Mouse (Mus musculus) G1E (cell line): ENCODE results near the gene Arid5b. TPM values are rescaled to one million over a fixed set of nuclear protein-coding genes. Genes with fewer than 3 reads are reported as not detected.

ENCODE experiments used
- ATAC-seq: 2 replicates; pipeline ENCODE4 v1.8.0; 2016; ENCODE audit warnings: mild to moderate bottlenecking; ENCODE audit not compliant: insufficient number of reproducible peaks, poor library complexity, low FRiP score, severe bottlenecking; ENCODE audit errors: extremely low read depth
- DNase-seq: peaks from one replicate; pipeline ENCODE4 v3.0.0; 2012; ENCODE audit warnings: low spot score
- H3K27me3 ChIP-seq: 2 replicates; pipeline ENCODE4 v1.6.1; 2012; ENCODE audit warnings: mild to moderate bottlenecking, low read length, inconsistent platforms; ENCODE audit not compliant: insufficient read depth
- H3K36me3 ChIP-seq: replicated peaks from 2 replicates; pipeline ENCODE3; 2012; ENCODE audit warnings: mild to moderate bottlenecking, inconsistent platforms
- H3K4me1 ChIP-seq: 2 replicates; pipeline ENCODE4 v1.6.1; 2012; ENCODE audit warnings: low read depth, low read length, inconsistent platforms, mixed read lengths; ENCODE audit not compliant: insufficient read depth
- H3K4me3 ChIP-seq: 2 replicates; pipeline ENCODE4 v1.5.1; 2012; ENCODE audit warnings: low read depth, mild to moderate bottlenecking, inconsistent platforms, low read length, moderate library complexity, mixed read lengths
- H3K9me3 ChIP-seq: replicated peaks from 2 replicates; pipeline ENCODE4 v1.6.1; 2012; ENCODE audit warnings: inconsistent platforms
- CTCF ChIP-seq: IDR thresholded peaks from 2 replicates; pipeline ENCODE4 v1.5.1; 2012; ENCODE audit warnings: low read depth, low read length, inconsistent platforms, mixed read lengths
- GATA1 ChIP-seq: IDR thresholded peaks from 2 replicates; pipeline ENCODE4 v1.6.1; 2012; ENCODE audit warnings: borderline replicate concordance, low read length, inconsistent platforms, mixed read lengths
- GATA2 ChIP-seq: IDR thresholded peaks from 2 replicates; pipeline ENCODE4 v1.6.1; 2012; ENCODE audit warnings: low read depth, low read length, inconsistent platforms, borderline replicate concordance
- POLR2AphosphoS5 ChIP-seq: IDR thresholded peaks from 2 replicates; pipeline ENCODE4 v1.6.1; 2012; ENCODE audit warnings: low read depth, low read length, inconsistent platforms; ENCODE audit not compliant: insufficient replicate concordance
- TAL1 ChIP-seq: conservative IDR thresholded peaks from 2 replicates; pipeline ENCODE4 v1.6.1; 2012; ENCODE audit warnings: low read depth, low read length, inconsistent platforms, mixed read lengths
- polyA plus RNA-seq: library from polyadenylated mRNA; stranded (reverse); fragments of >175 nt; gene quantifications from 2 replicates; pipeline ENCODE4 v1.2.3, GENCODE M21; 2012
- total RNA-seq, 2 experiments: library from RNA; stranded (forward) in 1 of 2; stranded (reverse) in 1 of 2; fragments of 200-1000 nt in 1 of 2; fragments of >200 nt in 1 of 2; fragmentation: Nextera tagmentation in 1 of 2; gene quantifications; 2 replicates each; pipeline ENCODE4 v1.2.3; 2014 to 2017

Arid5b gene
- total and polyA plus RNA-seq, 3 experiments: 0.16 TPM; not detected in 2

DNA sequence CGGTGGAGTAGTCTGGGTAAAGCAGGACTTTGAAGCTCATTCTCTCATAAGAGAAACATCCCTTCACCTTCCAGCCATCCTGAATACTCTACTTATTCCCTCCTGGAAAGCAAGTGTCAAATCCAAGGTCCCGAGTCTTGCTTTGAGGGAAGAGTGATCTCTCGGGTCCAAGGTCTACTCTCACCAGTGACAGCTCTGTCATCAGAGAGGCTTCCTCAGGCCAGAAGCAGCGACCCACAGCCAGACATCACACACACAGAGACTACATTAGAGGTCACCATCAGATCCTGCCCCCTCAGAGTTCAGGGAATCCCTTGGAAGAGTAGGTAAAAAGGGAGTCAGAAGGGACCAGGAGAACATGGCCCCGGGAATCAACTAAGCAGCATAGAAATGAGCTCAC, 140.4 kb downstream of the Arid5b start:
- H3K27me3 ChIP-seq: no peaks in the 10 kb centered on the region
- no peaks in the 10 kb centered on the region for H3K36me3 ChIP-seq
- ATAC-seq: no peak
- H3K4me1 ChIP-seq: no peaks in the 10 kb centered on the region
- peaks cover 41% of the 10 kb centered on the region for H3K9me3 ChIP-seq
- TF ChIP-seq CTCF (no peak), TAL1 (no peak)
- no peak overlapping the region for H3K4me3 ChIP-seq
- DNase-seq: no peak

DNA sequence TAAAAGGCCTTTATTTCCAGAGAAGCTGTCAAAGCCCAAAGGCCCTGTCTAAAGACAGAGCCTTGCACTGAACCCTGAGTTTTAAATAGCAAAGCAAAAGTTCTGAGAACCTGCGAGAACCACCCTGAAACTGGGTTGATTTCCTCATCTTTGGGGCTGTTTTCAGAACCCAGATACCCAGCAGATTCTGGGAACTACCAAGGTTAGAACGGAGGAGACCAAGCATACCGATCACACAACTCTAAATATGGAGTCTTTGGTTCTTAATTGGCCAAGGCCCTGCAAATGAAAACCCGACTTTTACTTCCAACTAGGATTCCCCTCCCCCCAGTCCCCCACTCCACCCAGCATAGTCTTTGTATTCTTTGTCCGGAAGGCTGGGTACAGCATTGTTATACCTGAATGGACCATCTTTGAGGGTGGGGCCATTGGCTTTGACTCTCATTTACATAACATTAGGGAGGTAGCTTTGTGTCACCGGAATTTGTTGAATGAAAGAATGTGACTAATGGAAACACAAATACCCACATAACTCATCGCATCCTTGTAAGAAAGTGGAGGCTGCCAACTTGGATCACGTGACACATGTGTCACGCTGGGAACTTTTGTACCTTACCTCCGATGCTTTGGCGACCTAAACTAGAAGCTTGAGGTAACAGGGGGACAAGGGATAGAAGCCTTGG, 141.2 kb downstream of the Arid5b start:
- Histone ChIP-seq H3K9me3 (peaks cover 44% of the 10 kb centered on the region), H3K27me3 (no peaks in the 10 kb centered on the region), H3K36me3 (no peaks in the 10 kb centered on the region), H3K4me1 (no peaks in the 10 kb centered on the region), H3K4me3 (no peak overlapping the region)
- no peak for DNase-seq
- TF ChIP-seq TAL1: no peak
- no peak for TF ChIP-seq GATA1
- TF ChIP-seq GATA2: no peak
- TF ChIP-seq CTCF: no peak
- no peak for TF ChIP-seq POLR2AphosphoS5
- ATAC-seq: no peak

DNA sequence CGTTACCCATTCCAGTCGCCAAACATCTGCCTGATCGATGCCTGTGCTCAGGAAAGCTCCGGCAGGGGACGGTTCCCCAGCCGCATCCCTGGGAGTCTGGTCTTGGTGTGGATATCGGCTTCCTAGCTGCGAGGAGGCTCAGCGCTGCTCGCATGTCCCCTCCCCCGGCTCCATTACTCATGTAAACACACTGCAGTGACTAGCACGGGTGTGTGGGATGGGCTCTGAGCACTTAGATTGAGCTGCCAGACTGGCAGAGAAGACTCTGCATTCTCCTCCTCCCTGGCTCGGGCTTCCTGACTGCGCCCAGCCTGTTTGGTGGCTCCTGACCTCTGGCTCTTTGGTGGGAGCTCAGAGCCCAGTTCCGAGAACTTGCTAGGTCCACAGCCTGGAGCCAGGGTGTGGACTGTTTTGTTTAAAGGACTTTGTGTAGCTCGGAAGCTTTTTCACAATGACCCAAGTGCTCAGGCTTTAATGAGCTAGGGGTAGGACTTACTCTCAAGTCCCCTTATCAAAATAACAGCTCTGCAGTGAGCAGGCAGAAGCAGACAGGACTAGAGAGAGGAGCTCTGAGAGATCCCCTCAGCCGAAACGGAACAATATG, 142.0 kb downstream of the Arid5b start:
- Histone ChIP-seq H3K4me1 (no peaks in the 10 kb centered on the region), H3K36me3 (no peaks in the 10 kb centered on the region), H3K4me3 (no peak overlapping the region), H3K9me3 (peaks cover 45% of the 10 kb centered on the region), H3K27me3 (no peaks in the 10 kb centered on the region)
- no peak for DNase-seq
- TF ChIP-seq TAL1 (no peak), POLR2AphosphoS5 (no peak), CTCF (no peak)
- ATAC-seq: no peak

DNA sequence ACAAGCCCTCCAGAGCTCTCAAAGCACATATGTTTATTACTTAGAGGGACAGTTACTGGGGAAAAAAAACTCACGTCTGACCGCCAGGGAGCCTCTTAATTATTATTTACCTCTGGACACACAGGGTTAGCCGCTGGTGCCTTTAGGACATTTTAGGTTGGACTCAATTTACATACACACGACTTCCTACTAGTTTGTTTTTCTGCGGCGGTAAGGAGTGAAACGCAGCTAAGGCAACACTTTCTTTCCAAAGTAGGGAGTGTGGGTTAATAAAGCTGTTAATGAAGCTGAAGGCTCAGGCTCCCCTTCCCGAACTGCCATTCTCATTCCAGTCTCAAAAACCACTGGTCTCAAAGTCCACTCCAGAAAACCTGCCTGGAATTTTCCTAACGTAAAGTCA, 142.5 kb downstream of the Arid5b start:
- Histone ChIP-seq H3K27me3 (no peaks in the 10 kb centered on the region), H3K9me3 (peaks cover 50% of the 10 kb centered on the region), H3K4me3 (no peak overlapping the region), H3K4me1 (no peaks in the 10 kb centered on the region), H3K36me3 (no peaks in the 10 kb centered on the region)
- DNase-seq (no peak), ATAC-seq (no peak)
- no peak for TF ChIP-seq TAL1

DNA sequence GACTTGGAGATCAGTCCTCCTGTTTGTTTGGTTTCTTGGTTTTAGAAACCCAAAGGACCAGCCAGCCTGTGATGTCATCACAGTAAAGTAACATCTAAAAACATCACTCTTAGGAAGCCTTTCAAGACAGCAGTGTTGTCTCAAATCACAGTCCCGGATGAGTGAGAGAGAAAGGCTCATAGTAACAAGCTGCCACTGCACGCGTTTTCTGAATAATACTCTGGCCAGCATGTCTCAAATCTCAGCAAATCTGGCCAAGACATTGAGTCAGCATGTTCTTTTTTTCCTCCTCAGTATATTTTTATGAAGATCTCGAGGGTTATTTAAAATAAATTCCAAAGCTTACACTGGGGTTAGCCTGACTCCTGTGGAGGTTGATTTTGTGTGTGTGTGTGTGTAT, 143.1 kb downstream of the Arid5b start:
- peaks cover 55% of the 10 kb centered on the region for H3K9me3 ChIP-seq
- no peak overlapping the region for H3K4me3 ChIP-seq
- no peaks in the 10 kb centered on the region for H3K27me3 ChIP-seq
- DNase-seq: no peak
- TF ChIP-seq TAL1: no peak
- TF ChIP-seq GATA1: no peak
- TF ChIP-seq CTCF: no peak
- no peak for TF ChIP-seq POLR2AphosphoS5
- TF ChIP-seq GATA2: no peak
- H3K36me3 ChIP-seq: no peaks in the 10 kb centered on the region
- ATAC-seq: no peak
- H3K4me1 ChIP-seq: no peaks in the 10 kb centered on the region

DNA sequence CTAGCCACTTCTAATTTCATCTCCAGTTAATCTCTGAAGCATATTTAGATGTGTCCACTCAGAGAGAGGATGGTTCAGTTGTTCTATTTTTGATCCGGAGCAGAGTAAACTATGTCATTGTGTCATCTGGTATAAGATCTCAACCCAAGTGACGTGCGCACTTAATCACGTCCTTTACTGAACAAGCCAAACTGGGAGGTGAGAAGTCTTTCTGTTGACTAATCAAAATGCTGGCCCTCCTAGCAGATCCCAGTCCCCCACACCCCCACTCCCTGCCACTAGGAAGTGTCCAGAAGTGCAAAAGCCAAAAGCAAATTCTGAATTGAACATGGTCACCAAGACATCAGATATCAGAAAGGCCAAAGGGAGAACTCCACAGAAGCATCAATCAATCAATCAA, 144.0 kb downstream of the Arid5b start:
- TF ChIP-seq GATA2 (no peak), CTCF (no peak), POLR2AphosphoS5 (no peak), GATA1 (no peak), TAL1 (no peak)

DNA sequence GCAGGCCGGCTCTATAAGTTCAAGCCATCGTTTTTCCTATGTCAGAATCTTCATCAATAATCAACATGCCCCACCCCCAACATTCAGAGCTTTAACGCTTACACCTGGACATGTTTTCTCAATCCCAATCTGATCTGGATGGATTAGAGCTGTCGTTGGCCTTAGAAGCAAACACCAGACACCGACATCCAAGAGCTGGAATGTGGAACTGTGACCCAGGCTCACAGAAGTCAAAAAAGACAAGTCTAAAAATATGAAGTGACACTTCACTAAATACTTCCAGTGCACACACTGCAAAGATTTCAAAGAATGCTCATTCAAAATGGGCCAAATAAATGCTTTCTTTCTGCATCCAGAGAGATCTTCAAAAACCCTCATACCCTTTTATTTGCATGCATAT, 144.5 kb downstream of the Arid5b start:
- Histone ChIP-seq H3K27me3 (no peaks in the 10 kb centered on the region), H3K4me1 (no peaks in the 10 kb centered on the region), H3K4me3 (no peak overlapping the region), H3K9me3 (peaks cover 56% of the 10 kb centered on the region), H3K36me3 (no peaks in the 10 kb centered on the region)
- DNase-seq (no peak), ATAC-seq (no peak)
- TF ChIP-seq GATA2: no peak
- TF ChIP-seq TAL1: no peak
- no peak for TF ChIP-seq POLR2AphosphoS5
- TF ChIP-seq GATA1: no peak

More for the DNA sequence above, 144.0 kb downstream of the Arid5b start:
- Histone ChIP-seq H3K4me3 (no peak overlapping the region), H3K9me3 (peaks cover 57% of the 10 kb centered on the region), H3K27me3 (no peaks in the 10 kb centered on the region), H3K4me1 (no peaks in the 10 kb centered on the region), H3K36me3 (no peaks in the 10 kb centered on the region)
- DNase-seq (no peak), ATAC-seq (no peak)
